Mouse (Mus musculus): ENCODE data around the gene Cops7a.
A peak's percentile ranks its signal among the peaks of the same experiment; 100 is the strongest.

Gene Cops7a

GRCm38 (mm10) chr6:124965088-124965719, at the start of gene Cops7a:
Gene Cops7a (minus strand): TSS chr6:124965538.
- peak; percentile 96 for DNase-seq (ENCODE audit: low read depth, low spot score)

GRCm38 (mm10) chr6:125009181-125010073, 44.1 kb upstream of the Cops7a start:
- peak; percentile 92 for DNase-seq (ENCODE audit: low read depth, low spot score)

GRCm38 (mm10) chr6:125009129-125009180, 43.6 kb upstream of the Cops7a start, which contains the start of gene Zfp384:
Gene Zfp384 (plus strand): TSS chr6:125009145.
- no peak for DNase-seq (ENCODE audit: low read depth, low spot score)

- DNase-seq (ENCODE audit: low read depth, low spot score) = peak; percentile 98
Measured at GRCm38 (mm10) chr6:125008586-125009128, 43.3 kb upstream of the Cops7a start.

DNA sequence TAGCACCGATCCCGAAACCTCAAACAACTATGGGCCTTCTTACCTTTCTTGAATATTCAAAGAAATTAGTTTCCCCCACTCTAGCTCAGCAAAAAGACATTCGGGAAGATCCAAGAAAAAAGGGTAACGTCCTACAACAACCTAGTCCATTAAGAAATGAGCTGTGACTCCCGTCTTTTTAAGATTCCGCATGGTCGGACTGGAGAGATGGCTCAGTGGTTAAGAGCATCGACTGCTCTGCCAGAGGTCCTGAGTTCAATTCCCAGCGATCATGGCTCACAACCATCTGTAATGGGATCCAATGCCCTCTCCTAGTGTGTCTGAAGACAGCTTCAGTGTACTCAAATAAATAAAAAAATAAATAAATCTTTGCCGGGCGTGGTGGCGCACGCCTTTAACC, 42.7 kb upstream of the Cops7a start:
- peak; percentile 27 for DNase-seq (ENCODE audit: low read depth, low spot score)

GRCm38 (mm10) chr6:125005086-125005485, 39.7 kb upstream of the Cops7a start:
- no peak for DNase-seq (ENCODE audit: low read depth, low spot score)

DNA sequence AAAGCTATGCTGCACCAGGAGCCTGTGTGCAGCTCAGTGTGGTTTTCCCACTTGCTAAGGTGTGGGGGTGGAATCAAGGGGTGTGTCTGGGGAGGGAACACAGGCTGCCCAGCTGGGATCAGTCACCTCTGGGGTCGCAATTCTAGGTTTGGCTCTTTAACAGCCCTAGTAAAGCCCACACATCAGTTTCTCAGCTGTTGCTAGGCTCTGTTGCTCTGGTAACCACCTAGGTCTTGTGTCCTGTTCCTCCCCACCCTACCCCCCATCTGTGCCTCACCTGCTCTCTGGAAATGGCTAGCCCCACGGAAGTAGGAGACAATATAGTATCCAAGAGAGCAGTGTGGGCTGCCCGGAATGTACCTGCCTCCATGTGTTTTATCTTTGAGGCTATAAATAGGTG, 38.4 kb upstream of the Cops7a start:
- DNase-seq (ENCODE audit: low read depth, low spot score) = no peak

GRCm38 (mm10) chr6:124999546-124999945, 34.2 kb upstream of the Cops7a start:
- no peak for DNase-seq (ENCODE audit: low read depth, low spot score)

DNA sequence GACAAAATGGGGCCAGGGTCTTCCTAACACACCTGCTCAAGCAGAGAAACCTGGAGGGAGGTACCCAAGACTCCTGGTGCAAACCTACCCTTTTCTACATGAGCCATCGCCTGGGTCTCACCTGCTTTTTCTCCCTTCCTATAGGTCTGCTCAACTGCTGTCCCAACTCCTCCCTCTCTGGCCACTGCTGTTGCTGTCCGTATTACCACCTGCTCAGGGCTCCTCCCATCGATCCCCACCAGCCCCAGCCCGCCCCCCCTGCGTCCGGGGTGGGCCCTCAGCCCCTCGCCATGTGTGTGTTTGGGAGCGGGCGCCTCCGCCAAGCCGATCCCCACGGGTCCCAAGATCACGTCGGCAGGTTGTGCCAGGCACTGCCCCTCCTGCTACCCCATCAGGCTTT, 33.8 kb upstream of the Cops7a start:
- DNase-seq (ENCODE audit: low read depth, low spot score) = no peak

- no peak for DNase-seq (ENCODE audit: low read depth, low spot score)
Measured at GRCm38 (mm10) chr6:124998066-124998465, 32.7 kb upstream of the Cops7a start.

- DNase-seq (ENCODE audit: low read depth, low spot score) = peak; percentile 84
Measured at GRCm38 (mm10) chr6:124996551-124997501, 31.5 kb upstream of the Cops7a start, which contains the start of gene Pianp. Gene Pianp (plus strand): TSS chr6:124996694.

DNA sequence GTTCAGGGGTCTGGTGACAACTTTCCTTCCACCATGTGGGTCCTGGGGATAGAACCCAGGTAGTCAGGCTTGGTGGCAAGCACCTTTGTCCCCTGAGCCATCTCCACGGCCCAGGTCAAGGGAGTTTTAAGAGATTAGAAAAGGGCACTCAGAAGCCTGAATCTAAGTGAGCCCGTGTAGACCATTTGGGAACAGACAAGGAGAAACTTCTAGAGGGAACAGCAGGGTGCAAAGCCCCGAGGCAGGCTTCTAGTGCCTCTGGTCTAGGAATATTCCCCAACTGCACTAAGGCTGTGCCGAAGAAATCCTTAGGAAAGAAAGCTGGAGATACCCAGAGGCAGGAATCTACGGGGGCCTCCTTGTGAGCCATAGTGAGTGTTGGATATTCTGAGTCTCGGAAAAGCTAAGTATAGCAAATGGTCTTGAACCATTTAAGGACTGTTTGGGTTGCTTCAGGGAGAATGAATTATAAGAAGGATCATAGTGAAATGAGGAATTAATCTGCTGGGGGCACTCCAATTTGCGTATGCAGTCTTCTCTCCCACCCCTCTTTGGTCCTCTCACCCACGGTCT, 30.6 kb upstream of the Cops7a start:
- no peak for DNase-seq (ENCODE audit: low read depth, low spot score)

DNA sequence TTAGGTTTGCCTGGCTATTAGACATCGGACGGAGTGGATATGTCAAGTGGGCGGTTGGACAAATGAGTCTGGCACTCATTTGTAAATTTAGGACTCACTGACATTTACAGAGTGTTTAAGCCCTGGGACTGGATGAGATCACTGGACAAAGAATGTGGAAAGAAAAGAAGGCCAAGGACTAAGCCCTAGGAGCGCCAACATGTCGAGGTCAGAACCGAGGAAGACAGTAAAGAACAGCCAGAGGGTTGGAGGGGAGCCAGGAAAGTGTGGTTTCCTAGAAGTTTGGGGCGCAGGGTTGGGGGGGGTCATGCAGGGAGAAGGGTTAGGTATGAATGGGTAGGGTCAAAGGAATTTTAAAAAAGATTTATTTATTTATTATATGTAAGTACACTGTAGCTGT, 29.9 kb upstream of the Cops7a start:
- no peak for DNase-seq (ENCODE audit: low read depth, low spot score)

DNA sequence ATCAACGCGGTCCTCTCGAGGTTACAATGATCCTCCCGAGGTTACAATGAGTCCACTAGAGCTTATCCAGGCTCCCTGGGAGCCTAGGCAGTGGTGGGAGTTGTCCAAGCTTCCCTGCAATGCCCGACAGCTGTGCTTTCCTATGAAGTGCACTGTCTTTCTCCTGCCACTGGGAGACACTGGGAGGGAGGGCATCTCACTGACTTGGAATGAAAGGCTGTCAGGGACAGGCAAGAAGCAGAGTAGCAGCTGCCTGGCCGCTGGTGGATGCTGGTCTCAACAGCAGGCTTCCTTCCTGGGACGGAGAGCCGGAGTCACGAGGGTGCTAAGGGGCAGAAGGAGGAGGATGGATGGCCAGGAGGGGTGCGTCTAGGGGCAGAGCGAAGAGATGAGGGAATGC, 28.5 kb upstream of the Cops7a start:
- DNase-seq (ENCODE audit: low read depth, low spot score) = no peak

GRCm38 (mm10) chr6:124993365-124993764, 28.0 kb upstream of the Cops7a start:
- DNase-seq (ENCODE audit: low read depth, low spot score) = no peak

DNA sequence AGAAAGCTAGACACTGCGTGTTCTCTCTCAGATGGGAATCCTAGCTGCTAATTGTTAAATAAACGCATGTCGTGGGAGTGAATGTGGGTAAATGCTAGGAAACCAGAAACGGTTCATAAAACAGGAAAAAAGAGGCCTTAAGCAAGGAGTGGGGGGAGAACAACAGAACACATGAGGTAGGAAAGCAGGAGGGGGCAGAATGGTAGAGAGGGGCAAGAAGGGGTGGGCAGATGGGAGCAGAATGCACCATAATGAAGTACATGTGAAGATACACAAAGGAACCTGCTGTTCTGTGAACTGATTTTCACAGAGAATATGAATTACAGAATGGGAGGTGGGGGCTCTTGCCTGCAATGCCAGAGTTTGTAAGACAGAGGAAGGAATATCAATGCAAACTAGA, 26.9 kb upstream of the Cops7a start:
- DNase-seq (ENCODE audit: low read depth, low spot score) = no peak

DNA sequence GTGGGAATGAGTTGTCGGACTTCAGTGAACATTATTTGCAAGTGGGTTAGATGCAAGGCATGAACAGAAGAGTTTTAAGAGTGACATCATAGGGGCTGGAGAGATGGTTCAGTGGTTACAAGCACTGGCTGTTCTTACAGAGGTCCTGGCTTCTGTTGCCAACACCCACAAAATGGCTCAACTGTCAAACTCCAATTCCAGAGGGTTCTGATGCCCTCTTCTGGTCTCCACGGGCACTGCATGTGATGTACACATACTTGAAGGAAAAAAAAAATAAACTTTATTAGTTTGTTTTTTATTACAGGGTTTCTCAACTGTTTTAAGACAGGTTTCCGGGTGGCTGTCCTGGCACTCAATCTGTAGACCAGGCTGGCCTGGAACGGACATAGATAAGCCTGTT, 2.4 kb upstream of the Cops7a start:
- peak; percentile 77 for DNase-seq (ENCODE audit: low read depth, low spot score)

DNA sequence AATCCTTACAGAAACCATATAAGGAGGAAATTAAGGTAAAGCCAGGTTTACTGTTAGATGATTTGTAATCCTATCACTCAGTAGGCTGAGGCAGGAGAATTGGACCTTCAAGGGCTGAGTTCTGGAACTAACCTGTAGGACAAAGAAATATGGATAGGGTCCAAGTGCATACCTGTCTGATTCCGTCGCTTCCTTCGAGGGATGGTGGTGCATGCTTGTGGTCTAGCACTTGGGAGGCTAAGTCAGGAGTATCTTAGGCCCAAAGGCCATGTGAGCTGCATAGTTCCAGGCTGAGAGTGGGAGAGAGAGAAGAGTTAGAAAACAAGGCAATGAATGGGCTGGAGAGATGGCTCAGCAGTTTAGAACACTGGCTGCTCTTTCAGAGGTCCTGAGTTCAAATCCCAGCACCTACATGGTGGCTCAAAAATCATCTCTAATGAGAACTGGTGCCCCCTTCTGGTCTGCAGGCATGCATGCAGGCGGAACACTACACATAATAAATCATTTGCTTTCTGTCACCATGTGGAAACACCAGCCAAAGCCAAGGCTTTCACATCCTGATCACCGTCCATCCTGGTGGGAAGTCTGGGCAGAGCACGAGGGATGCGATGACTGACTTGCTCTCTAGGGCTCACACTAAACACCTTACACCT, 1.3 kb upstream of the Cops7a start:
- DNase-seq (ENCODE audit: low read depth, low spot score) = peak; percentile 69

DNA sequence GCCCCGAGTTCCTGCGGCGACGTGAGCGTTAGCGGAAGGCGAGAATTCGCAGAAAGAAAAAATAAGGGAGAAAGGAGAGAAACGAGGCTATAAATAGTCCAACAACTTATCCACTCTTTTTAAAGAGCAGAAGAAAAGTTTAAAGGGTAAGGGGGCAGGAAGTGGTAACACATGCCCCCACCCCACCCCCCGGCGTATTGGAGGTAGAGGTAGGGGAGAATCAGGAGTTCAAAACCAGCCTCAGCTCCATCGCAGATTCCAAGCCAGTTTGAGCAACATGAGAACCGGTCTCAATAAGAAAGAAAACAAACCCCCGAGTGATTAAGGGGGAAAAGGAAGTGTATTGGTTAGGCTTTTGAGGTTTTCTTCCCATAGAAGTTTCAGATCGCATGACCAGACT, 409 bp upstream of the Cops7a start:
- DNase-seq (ENCODE audit: low read depth, low spot score) = peak; percentile 62

- DNase-seq (ENCODE audit: low read depth, low spot score) = no peak
Measured at GRCm38 (mm10) chr6:124964638-124965037, 700 bp downstream of the Cops7a start.

GRCm38 (mm10) chr6:124961021-124961420, 4.3 kb downstream of the Cops7a start:
- DNase-seq (ENCODE audit: low read depth, low spot score) = no peak
